Mouse (Mus musculus) lung, postnatal 0 days (tissue): ENCODE measurements around the gene Bmp8b. TPM values are rescaled to one million over a fixed set of nuclear protein-coding genes. Genes with fewer than 3 reads are reported as not detected.

Experiments
- ATAC-seq: fragments of 200-750 bp; cut with Nextera tagmentation; 2 replicates; pipeline ENCODE4 v1.8.0; 2017; ENCODE audit warnings: moderate library complexity
- DNase-seq: peaks from one replicate; pipeline ENCODE4 v3.0.0-alpha.2; 2016; ENCODE audit warnings: low spot score
- H3K27ac ChIP-seq: fragments of 300-500 bp; sonication (generic); 2 replicates; pipeline ENCODE4 v1.5.1; 2014; ENCODE audit warnings: antibody characterized with exemption, mild to moderate bottlenecking, low read length, mixed read lengths
- H3K27me3 ChIP-seq: fragments of 300-500 bp; sonication (generic); replicated peaks from 2 replicates; pipeline ENCODE4 v1.6.1; 2014; ENCODE audit warnings: low read length, mixed read lengths; ENCODE audit not compliant: insufficient read depth
- H3K36me3 ChIP-seq: fragments of 300-500 bp; sonication (generic); 2 replicates; pipeline ENCODE4 v1.6.1; 2014; ENCODE audit warnings: low read length, mixed read lengths; ENCODE audit not compliant: insufficient read depth
- H3K4me1 ChIP-seq: fragments of 300-500 bp; sonication (generic); 2 replicates; pipeline ENCODE4 v1.6.1; 2014; ENCODE audit warnings: antibody characterized with exemption, low read depth, low read length, mixed read lengths; ENCODE audit not compliant: insufficient read depth
- H3K4me2 ChIP-seq: fragments of 300-500 bp; sonication (generic); replicated peaks from 2 replicates; pipeline ENCODE4 v1.6.1; 2014; ENCODE audit warnings: low read depth, mild to moderate bottlenecking, low read length, moderate library complexity, mixed read lengths
- H3K4me3 ChIP-seq: fragments of 300-500 bp; sonication (generic); 2 replicates; pipeline ENCODE4 v1.5.1; 2014; ENCODE audit warnings: low read depth, low read length
- H3K9ac ChIP-seq: fragments of 300-500 bp; sonication (generic); replicated peaks from 2 replicates; pipeline ENCODE4 v1.6.1; 2014; ENCODE audit warnings: low read depth, mild to moderate bottlenecking
- H3K9me3 ChIP-seq: fragments of 300-500 bp; sonication (generic); 2 replicates; pipeline ENCODE4 v1.6.1; 2016; ENCODE audit warnings: low read length, mixed read lengths
- CTCF ChIP-seq: IDR thresholded peaks from 2 replicates; pipeline ENCODE4 v1.5.1; 2016; ENCODE audit warnings: antibody characterized with exemption, mild to moderate bottlenecking
- EP300 ChIP-seq: IDR thresholded peaks from 2 replicates; pipeline ENCODE4 v1.6.1; 2016; ENCODE audit warnings: antibody characterized with exemption, mild to moderate bottlenecking, control low read depth
- WGBS: fragments of 180-500 bp; shearing (Covaris S2); extraction: QIAGEN DNeasy Blood & Tissue Kit; methylation state at CpG from one replicate; pipeline ENCODE4 v1.1.7; 2014; 5-methylcytosine and 5-hydroxymethylcytosine counted together
- polyA plus RNA-seq: library from polyadenylated mRNA; unstranded; fragments of >200 nt; fragmentation: Nextera tagmentation; extraction: Ambion mirVana; gene quantifications from 2 replicates; pipeline ENCODE4 v1.2.1, GENCODE M21; 2015

Gene Bmp8b
- polyA plus RNA-seq, 1 experiment from 2014 or later, result 0.57 TPM

- under 1% methylated on average over 34 of the region's 34 CpGs for WGBS
- no peaks in the 10 kb centered on the region for H3K27me3 ChIP-seq
- peak within 1 kb of the TSS; percentile 47 for H3K9ac ChIP-seq
- DNase-seq (peak; percentile 94), ATAC-seq (peak; percentile 99)
- H3K4me3 ChIP-seq, result peak within 1 kb of the TSS; percentile 49
- TF ChIP-seq CTCF (peak; percentile 47), EP300 (no peak)
- peak within 1 kb of the TSS; percentile 68 for H3K27ac ChIP-seq
- H3K36me3 ChIP-seq, result peaks cover 13% of the 10 kb centered on the region; the same call in 1 of the 2 replicates
- no peaks in the 10 kb centered on the region for H3K9me3 ChIP-seq
- H3K4me2 ChIP-seq, result peak within 1 kb of the TSS; percentile 77
- H3K4me1 ChIP-seq, result peaks cover 11% of the 10 kb centered on the region; the same call in 1 of the 2 replicates
These were observed 34.7 kb downstream of the Bmp8b start, which contains the start of gene Ppie for GRCm38 (mm10) chr4:123139513-123140154. TSS of gene Ppie (minus strand) at chr4:123139951.

DNA sequence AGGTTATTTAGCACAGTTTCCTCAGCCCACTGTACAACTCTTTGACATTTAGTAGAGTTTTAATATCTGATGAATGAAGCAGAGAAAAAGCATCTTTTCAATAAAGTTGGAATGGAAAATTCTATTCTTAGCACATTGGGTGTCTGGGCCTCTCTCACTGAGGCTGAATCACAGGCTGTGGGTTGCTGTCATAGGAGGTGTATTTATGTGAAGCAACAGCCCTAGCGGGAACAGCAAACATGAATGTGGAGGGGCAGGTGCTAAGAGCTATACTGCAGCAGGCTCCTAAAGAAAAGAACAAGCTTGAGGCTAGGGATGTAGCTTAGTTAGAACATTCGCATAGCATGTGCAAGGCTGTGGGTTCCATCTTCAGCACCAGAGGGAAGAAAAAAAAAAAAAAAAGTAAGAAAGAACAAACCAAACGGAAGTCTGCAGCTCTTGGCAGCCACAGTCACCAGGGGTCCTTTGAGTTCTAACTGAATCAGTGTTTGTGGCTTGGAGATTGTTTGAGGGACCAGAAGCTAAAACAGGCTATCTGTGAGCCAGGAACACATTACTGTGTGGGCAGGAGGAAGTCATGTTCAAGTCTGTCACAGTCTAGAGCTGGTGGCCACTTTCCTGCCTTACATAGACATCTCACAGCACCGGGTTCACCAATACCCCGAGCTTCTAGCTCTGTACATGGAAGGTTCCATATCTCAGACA, 42.6 kb downstream of the Bmp8b start:
- no peak for DNase-seq
- no peak overlapping the region for H3K4me3 ChIP-seq
- TF ChIP-seq EP300 (no peak), CTCF (no peak)
- H3K9ac ChIP-seq, result no peak overlapping the region
- H3K4me2 ChIP-seq, result no peak overlapping the region
- WGBS, result 65% methylated on average over 5 of the region's 5 CpGs
- no peak for ATAC-seq
- H3K36me3 ChIP-seq, result no peaks in the 10 kb centered on the region
- H3K9me3 ChIP-seq, result no peaks in the 10 kb centered on the region
- no peaks in the 10 kb centered on the region for H3K27me3 ChIP-seq
- no peaks in the 10 kb centered on the region for H3K4me1 ChIP-seq
- H3K27ac ChIP-seq, result no peak overlapping the region

DNA sequence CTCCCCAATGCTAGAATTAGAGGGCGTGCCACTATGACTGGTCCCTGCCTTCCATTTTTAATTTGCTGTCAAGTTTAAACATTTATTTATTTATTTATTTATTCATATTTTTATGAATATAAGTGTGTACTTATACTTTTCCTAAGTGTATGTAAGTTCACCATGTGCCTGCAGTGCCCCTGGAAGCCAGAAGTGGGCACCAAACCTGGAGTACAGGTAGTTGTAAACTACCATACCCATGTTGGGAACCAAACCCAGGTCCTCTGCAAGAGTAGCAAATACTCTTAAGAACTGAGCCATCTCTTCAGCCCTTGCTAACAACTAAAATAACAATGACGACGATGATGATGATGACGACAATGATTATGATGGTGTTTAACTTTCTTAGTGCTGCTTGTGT, 47.0 kb downstream of the Bmp8b start:
- no peak overlapping the region for H3K4me2 ChIP-seq
- TF ChIP-seq EP300, result no peak
- H3K27ac ChIP-seq, result no peak overlapping the region
- DNase-seq (no peak), ATAC-seq (no peak)
- H3K27me3 ChIP-seq, result no peaks in the 10 kb centered on the region
- no peaks in the 10 kb centered on the region for H3K4me1 ChIP-seq
- H3K9ac ChIP-seq, result no peak overlapping the region
- no peaks in the 10 kb centered on the region for H3K36me3 ChIP-seq
- H3K4me3 ChIP-seq, result no peak overlapping the region
- no peaks in the 10 kb centered on the region for H3K9me3 ChIP-seq
- WGBS, result 72% methylated on average over 4 of the region's 4 CpGs

DNA sequence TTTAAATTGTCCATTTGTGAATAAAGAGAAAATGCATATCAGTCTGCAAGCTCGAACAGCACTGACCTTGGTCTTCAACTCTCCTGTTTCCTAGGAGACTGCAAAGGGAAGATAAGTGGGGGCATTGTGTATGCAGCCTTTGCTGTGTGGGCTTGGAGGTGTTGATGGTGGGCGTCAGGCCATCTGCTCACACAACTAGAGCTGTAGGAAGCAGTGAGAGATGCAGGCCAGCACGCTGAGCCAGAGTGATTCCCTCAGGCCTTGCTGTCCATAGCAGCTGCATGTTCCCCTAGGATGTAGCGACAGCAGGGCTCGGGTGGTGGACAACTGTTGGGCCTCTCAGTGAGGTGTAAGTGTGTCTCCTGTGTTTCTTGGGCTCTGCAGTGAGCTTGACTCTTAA, 48.0 kb downstream of the Bmp8b start:
- no peak overlapping the region for H3K4me2 ChIP-seq
- no peak overlapping the region for H3K4me3 ChIP-seq
- H3K9me3 ChIP-seq, result no peaks in the 10 kb centered on the region
- H3K4me1 ChIP-seq, result no peaks in the 10 kb centered on the region
- ATAC-seq (no peak), DNase-seq (no peak)
- H3K36me3 ChIP-seq, result no peaks in the 10 kb centered on the region
- H3K9ac ChIP-seq, result no peak overlapping the region
- no peak for TF ChIP-seq CTCF
- TF ChIP-seq EP300, result no peak
- H3K27ac ChIP-seq, result no peak overlapping the region
- 42% methylated on average over 5 of the region's 5 CpGs for WGBS
- no peaks in the 10 kb centered on the region for H3K27me3 ChIP-seq

DNA sequence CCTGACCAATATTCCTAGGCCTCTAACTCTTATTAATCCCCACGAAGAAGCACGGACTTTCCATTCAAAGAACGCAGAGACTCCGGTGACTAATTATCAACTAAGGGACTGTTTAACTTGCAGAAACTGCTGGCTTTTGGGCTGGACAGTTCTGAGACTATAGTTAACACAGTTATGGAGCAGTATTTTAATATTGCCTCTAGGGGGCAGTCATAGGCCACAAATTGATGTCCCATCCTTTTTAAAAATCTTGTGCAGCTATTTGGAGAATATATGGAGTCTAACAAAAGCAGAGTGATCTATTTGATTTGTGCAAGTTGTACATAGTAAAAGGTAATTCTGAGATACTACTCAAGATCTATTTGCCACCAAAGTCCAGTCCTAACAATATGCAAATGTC, 50.0 kb downstream of the Bmp8b start:
- Histone ChIP-seq H3K4me2 (no peak overlapping the region), H3K4me1 (no peaks in the 10 kb centered on the region), H3K27ac (no peak overlapping the region), H3K27me3 (no peaks in the 10 kb centered on the region), H3K4me3 (no peak overlapping the region), H3K36me3 (no peaks in the 10 kb centered on the region), H3K9ac (no peak overlapping the region), H3K9me3 (no peaks in the 10 kb centered on the region)
- peak; percentile 63 for DNase-seq
- 20% methylated on average over 4 of the region's 4 CpGs for WGBS
- TF ChIP-seq CTCF, result peak; percentile 66
- no peak for TF ChIP-seq EP300
- no peak for ATAC-seq

DNA sequence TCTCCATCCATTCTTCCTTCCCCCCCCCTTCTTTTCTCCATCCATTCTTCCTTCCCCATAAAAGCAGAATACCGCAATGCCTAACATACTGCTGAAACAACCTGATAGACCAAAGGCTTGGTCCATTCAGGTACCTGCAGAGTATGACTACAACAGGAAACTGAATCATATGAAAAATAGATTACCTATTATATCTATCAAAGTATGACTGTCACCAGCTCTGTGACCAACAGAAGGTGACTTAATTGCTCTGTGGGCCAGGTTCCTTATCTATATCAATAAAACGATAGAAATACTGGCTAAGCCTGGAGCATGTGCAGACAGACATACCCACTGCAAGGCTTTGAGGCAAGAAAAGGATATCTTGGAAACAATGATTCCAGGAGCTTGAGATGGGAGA, 50.5 kb downstream of the Bmp8b start:
- Histone ChIP-seq H3K4me3 (no peak overlapping the region), H3K9me3 (no peaks in the 10 kb centered on the region), H3K27ac (no peak overlapping the region), H3K9ac (no peak overlapping the region), H3K36me3 (no peaks in the 10 kb centered on the region), H3K27me3 (no peaks in the 10 kb centered on the region), H3K4me1 (no peaks in the 10 kb centered on the region), H3K4me2 (no peak overlapping the region)
- DNase-seq, result no peak
- ATAC-seq, result no peak
- TF ChIP-seq EP300 (no peak), CTCF (no peak)
- 67% methylated on average over 2 of the region's 2 CpGs for WGBS
